In the genomic region with DNA sequence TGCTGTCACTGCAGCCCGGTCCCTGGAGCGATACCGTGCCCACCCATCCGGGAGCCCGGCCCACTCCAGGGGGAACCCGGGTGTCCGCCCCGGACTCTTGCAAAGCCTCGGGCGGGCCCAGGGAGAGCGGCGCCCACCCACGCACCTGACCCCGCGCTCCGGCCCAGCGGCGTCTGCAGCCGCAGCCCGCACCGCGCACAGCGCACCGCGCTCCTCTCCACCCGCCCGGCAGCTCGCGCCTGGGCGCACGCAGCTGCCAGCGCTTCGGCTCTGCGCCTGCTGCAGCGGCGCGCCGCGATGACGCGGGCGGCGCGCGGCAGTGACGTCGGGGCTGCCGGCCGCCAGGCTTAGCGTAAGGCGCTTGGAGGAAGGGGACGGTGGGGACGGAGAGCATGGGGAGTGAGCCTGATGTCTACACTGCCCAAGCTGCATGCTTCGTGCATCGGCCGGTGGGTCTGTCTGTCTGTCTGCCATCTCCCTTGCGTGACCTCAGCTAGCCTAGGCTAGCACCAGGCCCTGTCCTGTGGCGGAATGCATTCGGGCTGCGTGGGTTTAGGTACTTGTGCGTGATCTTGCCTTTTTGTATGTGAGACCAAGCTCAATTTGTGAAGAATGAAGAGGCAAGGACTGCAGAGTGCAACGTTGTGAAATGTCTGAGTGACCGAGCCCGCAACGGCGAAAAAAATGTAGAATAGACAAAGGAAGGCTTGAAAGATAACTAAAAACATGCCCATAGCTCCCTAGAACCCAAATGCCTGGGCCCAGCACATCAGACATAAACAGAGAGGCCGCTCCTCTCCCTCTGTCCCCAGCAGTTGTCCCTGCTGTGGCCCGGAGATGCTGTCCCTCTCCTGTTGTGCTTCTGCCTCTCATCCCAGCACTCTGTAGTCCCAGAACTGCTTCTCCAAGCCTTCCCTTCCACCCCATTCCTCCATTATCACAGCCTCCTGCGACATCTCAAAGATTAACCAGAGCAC, we compare ENCODE assay signal across 7 mouse cellular contexts. TPM values are rescaled to one million over a fixed set of nuclear protein-coding genes. Genes with fewer than 3 reads are reported as not detected.
DNase-seq lines count a peak whose midpoint lies in the region; ATAC-seq lines count a peak whose summit lies in the region.

No protein-coding gene starts in this region.

- peak; percentile 88 for ATAC-seq in intestine, embryonic 16.5 days

- H3K4me2 ChIP-seq in intestine, embryonic 16.5 days (ENCODE audit: low read depth, low read length) = peak overlapping the region; percentile 85

- H3K4me3 ChIP-seq in intestine, embryonic 16.5 days (ENCODE audit: low read length) = peak overlapping the region; percentile 86
- peak overlapping the region; percentile 95 for H3K4me3 ChIP-seq in midbrain, embryonic 10.5 days

- DNase-seq in adrenal gland, adult 8-10 months = peak; percentile 50
- DNase-seq in embryo, embryonic 11.5 days (ENCODE audit: low read depth, low spot score) = peak; percentile 88
- DNase-seq in gastrocnemius, postnatal 4 days (ENCODE audit: low spot score in 2 of 2) = peak; percentile 78 to 81
- peak; percentile 84 to 91 for DNase-seq in left cerebral cortex, postnatal 36 days (ENCODE audit: low spot score in 2 of 2)
- DNase-seq in midbrain, embryonic 10.5 days (ENCODE audit: low spot score) = peak; percentile 88
- peak; percentile 73 to 77 for DNase-seq in right cerebral cortex, postnatal 36 days (ENCODE audit: low spot score in 2 of 2)

- intact Hi-C loops in left cerebral cortex, postnatal 36 days (cut with DNase I) = loop anchor here (5.0 to 10.0 kb wide), 2 partner anchors 98 to 205 kb away; no protein-coding TSS in a partner anchor

- under 1% methylated on average over 69 of the region's 69 CpGs for WGBS in intestine, embryonic 16.5 days
- 2% methylated on average over 69 of the region's 69 CpGs for WGBS in midbrain, embryonic 10.5 days

- H3K9ac ChIP-seq in intestine, embryonic 16.5 days (ENCODE audit: low read depth, low read length) = peak overlapping the region; percentile 89

- peak overlapping the region; percentile 84 for H3K27ac ChIP-seq in intestine, embryonic 16.5 days (ENCODE audit: low read length)
- peak overlapping the region; percentile 93 for H3K27ac ChIP-seq in midbrain, embryonic 10.5 days (replicated peaks)

- no peaks in the 10 kb centered on the region for H3K27me3 ChIP-seq in intestine, embryonic 16.5 days (replicated peaks; ENCODE audit: control insufficient read depth, insufficient read depth, low read length)
- no peaks in the 10 kb centered on the region for H3K27me3 ChIP-seq in midbrain, embryonic 10.5 days (ENCODE audit: low read depth, poor library complexity, severe bottlenecking)

- H3K4me1 ChIP-seq in intestine, embryonic 16.5 days (ENCODE audit: control insufficient read depth, insufficient read depth, low read length) = peaks cover 24% of the 10 kb centered on the region
- peaks cover 39% of the 10 kb centered on the region for H3K4me1 ChIP-seq in midbrain, embryonic 10.5 days

- no peaks in the 10 kb centered on the region for H3K36me3 ChIP-seq in intestine, embryonic 16.5 days (ENCODE audit: control insufficient read depth, insufficient read depth, low read length)
- H3K36me3 ChIP-seq in midbrain, embryonic 10.5 days = peaks cover 18% of the 10 kb centered on the region

- no peaks in the 10 kb centered on the region for H3K9me3 ChIP-seq in intestine, embryonic 16.5 days (ENCODE audit: control insufficient read depth, low read length)
- no peaks in the 10 kb centered on the region for H3K9me3 ChIP-seq in midbrain, embryonic 10.5 days (replicated peaks)

RNA-seq across cellular contexts. Expression of a gene that starts 27.6 kb away (rescaled TPM):
- 100 to 1,000 TPM in 3 of 4 experiments, 10 to 100 TPM in 1; 77.4 to 450 (median 220) TPM for total RNA-seq in adrenal gland, adult 8-10 months (2022)
- total RNA-seq in gastrocnemius, postnatal 4 days (2021) = 10 to 100 TPM; 67.6 to 79.1 TPM
- 21.5 and 25.5 TPM in 2 replicates for polyA plus RNA-seq in intestine, embryonic 16.5 days (2015; fragmentation: Nextera tagmentation; extraction: Ambion mirVana)
- total RNA-seq in left cerebral cortex, postnatal 36 days (2021) = 10 to 100 TPM; 42.0 to 43.0 TPM
- polyA plus RNA-seq in midbrain, embryonic 10.5 days (2016; fragmentation: Nextera tagmentation; extraction: Ambion mirVana) = 21.9 and 28.5 TPM in 2 replicates

Comparison
In these comparisons a context has a peak if more than half of its experiments do, and no peak if none do; other contexts are left out.
1. Peak in every context shown above with its lines: DNase-seq, ATAC-seq, H3K4me3 ChIP-seq and H3K27ac ChIP-seq.